Mouse (Mus musculus) lung, postnatal 25 days (tissue): Measurements from ENCODE around the gene Txndc11.

Source experiments
- DNase-seq: peaks from one replicate; pipeline ENCODE4 v3.0.0; 2022; ENCODE audit warnings: low spot score

Txndc11 gene

DNA sequence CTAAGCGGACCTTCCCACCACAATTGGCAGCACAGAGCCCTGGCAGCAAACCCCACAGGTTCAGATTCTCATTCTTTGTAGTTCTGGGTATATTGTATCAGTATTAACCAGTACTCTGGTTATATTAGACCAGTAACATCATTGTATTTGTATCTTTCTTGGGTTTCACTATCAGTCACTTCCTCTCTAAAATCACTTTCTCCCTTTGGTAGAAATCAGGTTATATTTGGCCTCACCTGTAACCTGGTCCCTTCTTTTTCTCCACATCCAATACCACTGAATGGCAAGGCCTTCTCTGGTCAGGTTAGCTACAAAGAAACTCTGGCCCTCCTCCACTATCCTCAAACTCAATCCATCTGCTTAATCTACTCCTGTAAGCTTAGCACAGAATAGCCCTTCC, 29.5 kb downstream of the Txndc11 start:
- DNase-seq = no peak

DNA sequence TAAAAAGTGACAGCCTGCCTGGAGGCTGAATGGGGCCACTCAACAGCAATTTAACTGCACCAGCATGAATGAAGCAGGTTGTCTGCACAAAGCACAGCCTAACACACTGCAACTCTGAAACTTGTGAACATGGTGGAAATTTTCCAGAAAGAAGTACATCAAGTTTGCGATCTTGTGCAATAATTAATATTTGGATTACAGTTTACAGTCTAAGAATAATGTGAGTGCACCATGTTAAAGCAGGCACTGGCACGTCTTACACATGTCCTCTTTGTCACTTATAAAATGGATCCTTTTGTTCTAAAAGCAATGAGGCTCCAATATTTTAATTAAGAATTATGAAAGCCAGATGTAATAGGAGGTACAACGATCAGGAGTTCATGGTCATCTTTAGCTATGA, 37.1 kb downstream of the Txndc11 start:
- no peak for DNase-seq

DNA sequence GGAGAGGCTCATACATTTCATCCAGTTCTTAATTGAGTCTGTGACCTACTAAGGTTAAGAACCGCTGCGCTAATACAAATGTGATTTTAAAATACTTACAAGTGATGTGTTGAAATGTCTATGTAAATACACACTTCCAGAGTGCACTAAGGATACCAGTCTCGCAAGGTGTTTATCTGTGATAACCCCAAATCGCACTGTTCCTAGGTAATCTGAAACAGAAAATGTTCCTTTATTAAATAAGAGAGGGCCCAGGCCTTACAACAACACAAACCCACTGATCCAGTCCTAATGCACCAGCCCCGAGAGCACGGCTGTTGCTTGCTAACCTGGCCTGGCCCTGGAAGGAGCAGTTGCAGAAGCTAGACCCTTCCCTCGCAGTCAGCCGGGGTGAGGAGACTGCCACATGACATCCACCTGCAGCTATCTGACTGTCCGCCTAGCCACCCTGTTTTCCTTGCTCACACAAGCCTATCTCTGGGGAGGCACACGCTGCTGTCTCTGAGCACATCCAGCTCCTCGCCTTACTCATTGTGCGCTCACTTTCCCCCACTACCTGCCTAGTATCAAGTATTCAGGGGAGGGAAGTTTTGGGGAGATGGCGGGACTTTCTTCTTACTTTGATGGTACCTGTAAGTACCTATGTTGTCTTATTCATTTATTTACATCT, 40.6 kb downstream of the Txndc11 start:
- DNase-seq = no peak

DNA sequence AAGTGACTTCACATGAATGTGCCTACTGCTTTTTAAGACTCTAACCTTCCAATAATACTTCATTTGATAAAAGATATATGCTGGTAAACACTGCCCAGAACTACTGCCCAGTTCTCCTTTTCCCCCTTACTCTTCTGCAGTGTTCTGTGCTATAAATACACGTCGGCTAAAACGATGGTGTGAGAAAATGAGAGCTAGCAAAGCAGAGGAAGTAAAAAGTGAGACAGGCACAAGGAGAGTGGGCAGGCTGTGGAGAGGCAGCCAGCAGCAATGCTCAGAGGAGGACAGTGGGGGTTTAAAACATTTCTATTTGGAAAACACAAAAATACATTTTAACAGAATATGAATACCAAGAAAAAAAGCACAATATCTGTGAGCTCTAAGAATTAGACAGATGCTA, 41.9 kb downstream of the Txndc11 start:
- DNase-seq = no peak

DNA sequence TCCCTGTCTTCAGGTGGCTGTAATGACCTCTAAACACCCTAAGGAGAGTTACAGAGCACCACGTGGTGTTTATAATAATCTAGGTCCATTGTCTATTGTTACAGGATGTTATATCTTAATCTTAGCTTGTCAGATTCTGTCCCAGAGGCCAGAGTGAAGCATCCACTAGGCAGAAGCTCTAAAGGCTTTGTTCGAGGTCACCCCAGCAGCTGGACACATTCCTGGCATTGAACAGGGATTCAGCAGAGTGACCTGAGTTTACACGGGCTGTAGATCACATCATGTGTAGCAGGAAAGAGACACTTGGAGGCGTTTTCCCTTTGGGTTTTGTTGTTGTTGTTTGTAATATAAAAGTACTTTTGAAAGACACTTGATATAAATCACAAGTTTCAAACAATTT, 42.4 kb downstream of the Txndc11 start:
- DNase-seq = no peak

DNA sequence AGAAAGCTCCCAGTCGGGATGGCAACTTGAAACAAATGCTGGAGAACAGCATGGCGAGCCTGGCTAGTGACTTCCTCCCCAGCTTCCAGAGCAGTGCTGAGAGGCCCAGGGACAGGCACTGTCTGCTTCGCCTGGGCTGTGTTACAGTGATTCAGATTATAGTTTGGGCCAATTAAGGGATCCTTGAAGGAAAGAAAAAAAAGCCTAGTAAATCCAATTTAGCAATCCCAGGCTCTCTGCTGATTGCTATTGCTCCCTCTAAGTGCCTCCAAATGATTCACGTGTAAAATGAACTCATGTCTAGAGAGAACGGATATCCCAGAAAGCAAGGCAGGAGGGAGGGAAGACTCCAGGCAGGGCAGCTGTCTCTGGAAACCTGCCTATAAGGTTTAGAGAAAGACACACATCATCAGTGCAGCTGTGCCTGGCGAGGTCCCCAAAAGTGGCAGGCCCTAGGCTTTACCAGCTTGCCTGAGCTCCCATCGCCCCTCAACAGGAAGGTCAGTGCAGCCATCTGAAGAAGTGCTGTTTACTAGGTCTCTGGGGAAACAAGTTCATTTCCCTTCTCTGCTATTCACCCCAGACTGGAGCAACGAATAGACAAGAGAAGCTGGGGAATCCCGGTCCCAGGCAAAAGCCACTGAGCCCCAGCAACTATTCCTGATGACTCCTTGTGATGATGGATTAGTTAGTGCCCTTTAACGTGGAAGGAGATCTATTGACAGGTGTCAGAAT, 43.4 kb downstream of the Txndc11 start:
- no peak for DNase-seq

DNA sequence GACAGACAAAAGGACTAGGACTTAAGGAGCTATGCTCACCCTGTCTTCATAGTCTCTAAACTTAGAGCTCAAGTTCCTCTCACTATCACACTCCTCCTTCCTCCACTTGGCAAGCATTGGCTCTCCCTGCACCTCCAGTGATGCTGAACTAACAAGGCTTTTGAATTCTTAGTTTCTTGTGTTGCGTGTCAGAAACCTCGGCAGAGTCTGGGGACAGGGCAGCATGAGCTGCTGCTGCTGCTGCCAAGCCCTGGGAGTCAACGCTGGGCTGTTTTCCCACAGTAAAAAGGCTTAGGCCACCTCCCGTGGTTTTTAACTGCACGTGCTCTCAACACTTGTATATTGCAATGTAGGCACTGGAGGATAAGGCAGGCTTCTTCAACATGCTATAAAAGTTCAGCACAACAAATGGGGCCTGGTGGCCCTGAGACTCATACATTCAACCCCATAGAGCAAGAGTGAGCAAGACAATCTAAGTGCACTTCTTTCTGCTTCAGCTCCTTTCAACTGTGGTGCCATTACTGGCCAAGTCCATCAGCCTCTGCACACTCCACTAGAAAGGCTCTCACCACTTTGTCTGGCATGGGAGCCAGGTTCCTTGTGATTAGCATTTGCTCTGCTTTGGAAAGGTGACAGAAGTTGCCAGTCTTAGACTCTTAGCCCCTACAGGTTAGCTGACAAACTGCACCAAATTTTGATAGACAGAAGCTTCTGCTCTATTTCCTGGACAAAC, 47.4 kb downstream of the Txndc11 start:
- no peak for DNase-seq

DNA sequence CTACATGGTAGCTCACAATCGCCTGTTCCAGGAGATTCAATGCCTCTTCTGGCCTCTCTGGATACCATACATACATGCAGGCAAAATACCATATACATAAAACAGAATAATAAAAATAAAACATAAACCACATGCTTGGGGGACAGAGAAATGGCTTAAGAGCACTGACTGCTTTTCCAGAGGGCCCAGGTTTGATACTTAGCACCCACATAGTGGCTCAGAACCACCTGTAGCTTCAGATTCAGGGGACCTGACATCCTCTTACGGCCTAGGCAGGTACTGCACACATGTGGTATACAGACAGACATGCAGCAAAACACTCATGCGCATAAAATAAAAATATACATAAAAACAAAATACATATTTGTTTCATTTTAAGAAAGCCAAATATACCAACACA, 48.2 kb downstream of the Txndc11 start:
- DNase-seq = no peak

DNA sequence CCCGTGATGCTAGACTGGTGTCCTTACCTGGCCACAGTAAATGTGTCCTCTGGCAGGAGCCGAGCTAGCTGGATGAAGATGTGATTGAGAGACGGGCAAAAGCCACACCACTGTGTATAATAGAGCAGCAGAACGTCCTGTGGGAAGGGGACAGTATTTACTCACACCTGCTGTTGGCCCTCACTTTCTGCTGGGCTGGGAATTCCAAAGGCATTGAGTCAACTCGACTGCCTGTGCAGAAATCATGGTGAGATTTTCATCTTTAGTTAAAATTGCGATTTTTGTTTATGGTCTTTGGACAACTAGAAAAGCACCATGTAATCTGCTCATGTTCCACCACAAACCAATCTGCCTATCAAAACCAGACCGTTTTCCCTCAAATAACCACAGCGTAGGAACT, 50.3 kb downstream of the Txndc11 start:
- DNase-seq = no peak

DNA sequence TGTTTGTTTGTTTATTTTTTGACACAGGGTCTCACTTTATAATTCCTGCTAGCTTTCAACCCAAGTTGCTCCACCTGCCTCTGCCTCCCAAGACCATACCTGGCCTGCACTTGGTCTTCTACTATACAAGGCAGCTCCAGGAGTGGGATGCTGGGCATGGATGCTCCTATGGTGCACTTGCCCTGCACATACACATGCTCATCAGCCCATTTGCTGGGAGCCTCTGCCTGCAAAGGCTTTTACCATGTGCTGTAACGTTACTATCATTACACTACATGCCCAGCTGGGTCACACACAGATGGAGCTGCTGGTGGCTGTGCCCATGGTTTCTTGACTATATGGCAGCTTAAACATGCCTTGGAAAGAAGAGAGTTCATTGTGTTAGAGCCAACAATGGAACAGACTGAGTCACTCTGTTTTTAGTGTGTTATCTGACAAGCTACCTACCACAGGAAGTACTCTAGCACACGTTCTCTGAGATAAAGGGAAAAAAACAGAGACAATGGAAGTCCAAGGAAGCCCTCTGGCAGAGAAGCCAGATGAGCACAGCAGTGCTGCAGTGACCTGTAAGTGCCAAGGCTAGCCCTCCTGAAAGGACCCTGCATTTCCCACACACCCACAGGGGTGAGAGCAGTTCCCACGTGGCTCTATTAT, 56.1 kb downstream of the Txndc11 start:
- no peak for DNase-seq

DNA sequence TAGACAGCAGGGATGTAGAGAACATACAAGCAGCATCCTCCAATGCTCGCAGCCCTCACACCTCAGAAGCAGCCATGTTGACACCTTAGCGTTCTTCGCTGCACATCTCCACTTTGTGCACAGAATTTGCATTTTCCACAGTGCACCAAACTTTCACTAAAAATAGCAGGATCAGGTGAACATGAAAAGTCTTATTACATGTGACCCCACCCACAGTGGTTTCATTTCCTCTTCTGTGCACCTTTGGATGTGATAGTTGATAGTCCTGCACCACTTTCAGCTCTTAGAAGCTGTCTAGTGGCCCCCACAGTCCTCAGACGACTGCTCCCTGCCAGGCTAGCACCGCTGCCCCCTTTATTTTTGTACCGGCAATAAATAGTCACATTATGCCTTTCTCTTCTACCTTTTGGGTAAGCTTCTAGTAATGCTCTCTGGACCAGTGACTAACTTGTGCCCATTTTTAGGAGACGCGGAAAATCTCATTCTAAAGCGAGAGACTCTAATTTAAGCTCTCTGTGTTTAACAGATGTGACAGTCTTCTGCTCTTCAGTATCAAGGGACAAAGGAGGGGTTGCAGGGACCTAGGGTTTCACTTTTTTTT, 56.7 kb downstream of the Txndc11 start:
- peak; percentile 49 for DNase-seq

DNA sequence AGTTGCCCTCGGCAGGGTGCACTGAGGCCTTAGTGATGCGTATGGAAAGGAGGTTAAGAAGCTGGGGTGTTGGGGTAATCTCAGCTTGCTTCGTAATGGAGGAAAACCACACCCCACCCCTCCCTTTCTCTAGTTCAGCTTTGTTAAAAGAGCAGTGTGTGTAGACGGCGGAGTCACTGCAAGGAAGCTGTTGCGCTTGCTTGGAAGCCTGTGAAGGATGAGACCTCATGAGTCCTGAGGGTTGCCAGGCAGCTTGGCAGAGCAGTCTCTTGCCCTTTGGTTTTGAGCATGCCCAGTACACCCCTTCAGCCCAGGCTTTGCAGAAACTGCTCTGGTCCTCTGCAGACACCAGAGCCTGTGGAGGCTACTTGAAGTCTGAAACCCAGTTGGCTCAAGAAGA, 61.4 kb downstream of the Txndc11 start:
- DNase-seq = no peak

DNA sequence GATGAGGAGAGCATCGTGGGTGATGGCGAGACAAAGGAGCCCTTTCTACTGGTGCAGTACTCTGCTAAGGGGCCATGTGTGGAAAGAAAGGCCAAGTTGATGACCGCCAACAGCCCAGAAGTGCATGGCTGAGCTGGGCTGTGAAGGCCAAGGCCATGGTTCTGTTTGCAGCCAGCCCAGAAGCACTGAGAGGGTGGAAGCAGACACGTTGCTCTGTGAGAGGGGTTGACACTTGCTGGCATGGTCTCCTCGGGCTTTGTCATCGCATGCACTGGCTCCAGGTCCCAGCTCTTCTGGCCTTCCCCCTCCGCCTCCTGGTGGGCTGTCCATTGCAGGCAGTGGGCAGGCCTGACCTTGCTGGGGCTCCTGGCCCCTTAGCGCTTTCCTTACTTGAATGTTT, 62.0 kb downstream of the Txndc11 start:
- DNase-seq = no peak

DNA sequence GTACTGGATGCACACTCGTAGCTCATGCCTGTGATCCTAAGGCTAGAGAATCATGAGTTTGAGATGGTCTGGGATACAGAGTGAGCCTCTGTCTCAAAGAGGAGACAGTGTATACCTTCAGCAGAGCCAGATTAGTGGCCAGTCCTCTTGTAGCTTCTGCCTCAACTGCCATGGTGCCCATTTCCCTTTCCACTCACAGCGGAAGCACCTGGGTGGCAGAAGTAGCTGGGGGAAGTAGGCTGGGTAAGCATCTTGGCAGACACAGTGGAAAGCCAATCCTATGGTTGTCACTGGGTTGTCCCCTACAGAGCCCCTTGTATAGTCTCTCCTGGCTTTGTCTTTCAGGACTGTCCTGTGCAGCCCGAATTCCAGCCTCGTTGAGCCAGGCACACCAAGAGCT, 62.6 kb downstream of the Txndc11 start:
- no peak for DNase-seq

DNA sequence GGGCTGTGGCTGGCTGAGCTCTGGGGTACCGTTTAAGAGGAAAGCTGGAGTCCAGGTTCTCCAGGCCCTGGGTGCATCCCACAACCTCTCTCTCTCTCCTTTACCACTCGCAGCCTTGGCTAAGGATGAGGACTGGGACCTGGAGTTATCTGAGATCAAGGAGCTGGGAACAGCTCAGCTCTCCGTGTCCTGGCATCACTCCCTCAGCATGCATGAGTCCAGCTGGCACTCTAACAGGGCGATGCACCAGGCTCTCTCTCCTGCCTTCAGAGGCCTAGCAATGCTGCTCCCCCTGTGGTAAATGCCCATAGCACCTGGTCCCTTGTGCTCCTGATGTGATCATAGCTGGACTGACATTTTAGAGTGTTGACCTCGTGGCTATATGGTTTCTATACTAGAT, 63.3 kb downstream of the Txndc11 start:
- DNase-seq = no peak

DNA sequence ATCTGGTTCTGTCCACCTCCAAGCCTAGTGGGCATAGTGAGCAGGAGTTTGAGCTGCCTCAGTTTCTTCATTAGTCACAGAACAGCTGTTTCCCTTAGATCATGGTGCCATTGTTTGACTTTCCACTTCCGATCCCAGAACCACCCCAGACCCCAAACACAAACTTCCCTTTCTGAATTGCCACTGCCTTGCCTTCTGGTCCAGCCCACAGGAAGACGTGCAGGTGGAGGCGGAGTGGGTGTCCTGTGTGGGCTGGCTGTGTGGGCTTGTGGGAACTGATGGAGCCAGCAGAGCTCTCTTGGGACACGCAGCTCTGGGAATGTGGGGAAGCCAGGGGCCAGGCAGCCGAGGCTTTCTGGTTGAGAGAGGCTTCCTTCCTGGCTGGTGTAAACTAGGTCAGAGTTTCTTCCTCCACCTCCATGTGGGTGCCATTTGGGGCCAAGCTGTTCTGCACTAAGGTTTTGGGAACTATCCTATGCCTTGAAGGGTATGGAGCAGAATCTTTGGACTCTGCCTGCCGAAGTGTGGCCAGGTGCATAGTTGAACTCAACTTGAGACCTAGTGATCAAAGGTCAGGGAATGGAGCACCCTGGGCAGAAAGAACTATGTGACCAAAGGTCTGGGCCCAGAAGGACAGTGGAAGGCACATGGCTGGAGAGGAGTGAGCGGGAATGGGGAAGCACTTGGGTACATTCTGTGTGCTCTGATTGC, 64.6 kb downstream of the Txndc11 start:
- peak; percentile 50 for DNase-seq

DNA sequence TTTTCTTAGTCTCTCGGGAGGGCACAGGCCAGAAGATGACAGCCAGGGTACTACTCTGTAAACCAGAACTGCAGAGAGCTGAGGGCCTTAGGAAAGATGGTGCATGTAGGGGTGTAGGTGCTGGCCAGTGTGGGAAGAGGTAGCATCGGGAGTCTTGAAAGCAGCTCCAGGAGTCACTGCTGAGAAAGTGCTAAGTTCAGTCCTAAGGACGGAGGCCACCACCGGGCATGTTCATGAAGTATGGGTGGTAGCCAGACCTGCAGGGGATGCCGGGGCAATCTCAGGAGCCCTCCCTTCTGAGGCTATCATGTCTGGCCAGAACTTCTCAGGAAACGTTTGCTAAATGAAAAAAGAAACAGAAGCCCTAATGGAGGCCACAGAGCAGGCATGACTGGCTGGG, 65.2 kb downstream of the Txndc11 start:
- no peak for DNase-seq

DNA sequence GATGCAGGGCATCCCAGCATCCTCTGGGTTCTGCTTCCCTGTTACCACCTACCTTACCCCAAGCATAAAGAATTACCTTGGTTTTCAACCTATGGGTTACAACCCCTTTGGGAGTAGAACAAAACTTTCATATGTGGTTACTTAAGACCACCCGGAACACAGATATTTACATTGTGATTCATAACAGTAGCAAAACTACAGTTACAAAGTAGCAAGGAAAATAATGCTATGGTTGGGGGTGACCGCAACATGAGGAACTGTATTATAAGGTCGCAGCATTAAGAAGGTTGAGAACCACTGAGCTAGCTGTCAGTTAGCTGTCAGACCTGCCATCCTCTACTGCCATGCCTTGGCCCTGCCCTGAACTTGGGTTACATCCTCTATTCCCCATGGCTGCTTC, 65.8 kb downstream of the Txndc11 start:
- DNase-seq = no peak

DNA sequence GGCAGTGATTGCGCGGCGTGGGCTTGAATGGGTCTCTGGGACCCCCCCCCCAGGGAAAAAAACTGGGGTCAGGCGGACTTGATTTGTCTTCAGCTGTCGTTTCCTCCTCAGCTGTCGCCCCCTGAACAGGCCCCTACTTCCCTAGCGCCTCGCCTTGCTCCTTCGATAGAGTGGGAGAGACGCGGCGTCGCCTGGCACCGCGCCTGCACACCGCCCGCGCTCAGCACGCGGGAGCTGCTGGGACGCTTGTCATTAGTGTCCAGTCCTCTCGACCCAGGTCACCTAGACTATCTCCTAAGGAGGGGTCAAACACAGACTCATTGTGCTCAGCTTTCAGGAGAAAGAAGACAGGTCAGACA, 67.6 kb downstream of the Txndc11 start:
- no peak for DNase-seq

DNA sequence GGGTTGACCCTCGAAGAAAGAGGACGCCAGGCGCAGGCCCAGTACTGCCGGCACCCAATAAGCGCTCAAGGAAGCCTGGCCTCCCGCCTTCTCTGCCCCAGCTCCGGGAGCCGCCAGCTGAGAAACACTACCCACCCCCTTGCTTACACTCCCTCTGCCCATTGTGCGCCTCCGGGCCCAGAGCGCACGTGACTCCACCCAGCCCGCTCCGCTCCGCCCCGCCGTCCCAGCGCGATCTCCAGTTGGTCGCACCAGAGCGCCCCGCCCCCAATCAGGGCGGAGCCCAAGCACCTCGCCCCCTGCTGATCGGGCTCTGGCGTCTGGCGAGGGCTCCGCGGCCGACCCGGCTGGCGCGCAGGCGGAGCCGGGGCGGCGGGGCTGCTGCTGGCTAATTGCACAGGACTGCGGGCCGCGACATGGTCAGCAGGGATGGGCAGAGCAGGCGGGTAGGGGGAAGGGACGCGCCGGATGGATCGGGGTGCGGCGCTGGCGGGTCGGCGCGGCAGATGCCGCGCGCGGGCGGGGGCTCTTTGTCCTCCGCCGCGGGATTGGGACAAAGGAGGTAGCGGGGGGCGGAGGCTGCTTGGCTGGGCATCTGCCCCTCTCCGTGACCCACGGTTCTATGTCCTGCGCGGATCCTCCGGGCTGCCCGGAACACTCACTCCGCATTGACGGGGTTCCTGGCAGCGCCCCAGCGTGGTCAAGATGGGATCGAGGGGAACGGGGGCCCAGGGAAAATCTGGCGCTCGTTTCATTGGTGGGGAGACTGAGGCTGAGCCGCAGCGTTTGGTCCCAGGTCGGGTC, 68.2 kb downstream of the Txndc11 start, which contains the start of gene Litaf:
Litaf (minus strand) TSS at position 129 of the 804 bp plus-strand sequence.
- peak; percentile 98 for DNase-seq

DNA sequence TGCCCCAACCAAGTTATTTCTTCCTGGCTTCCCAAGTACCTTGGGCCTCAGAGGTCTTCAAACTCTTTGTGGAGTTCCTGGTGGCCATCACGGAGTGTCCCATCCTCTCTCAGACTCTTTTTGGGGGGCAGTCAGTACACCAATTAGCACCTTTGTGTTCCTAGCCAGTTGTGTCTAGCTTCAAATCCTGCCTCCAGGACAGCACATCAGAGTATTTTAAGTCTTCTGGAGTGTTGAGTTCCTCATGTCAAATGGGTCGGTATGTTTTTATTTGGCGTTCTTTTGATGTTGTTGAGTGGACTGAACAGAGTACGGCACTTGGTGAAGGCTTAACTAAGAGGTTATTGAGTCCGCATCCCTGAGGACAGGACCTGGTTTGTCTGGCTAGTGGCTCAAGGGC, 69.0 kb downstream of the Txndc11 start:
- no peak for DNase-seq
